Mouse (Mus musculus) embryonic facial prominence, embryonic 10.5 days (tissue): ENCODE measurements around the gene Zfp457. TPM values are rescaled to one million over a fixed set of nuclear protein-coding genes. Genes with fewer than 3 reads are reported as not detected.

Experiments
- polyA plus RNA-seq: library from polyadenylated mRNA; unstranded; fragments of >200 nt; fragmentation: Nextera tagmentation; extraction: Ambion mirVana; gene quantifications from 2 replicates; pipeline ENCODE4 v1.2.1, GENCODE M21; 2016

Gene Zfp457
- polyA plus RNA-seq, 1 experiment from 2014 or later: 0.32 TPM

Other genes starting within 250 kb of the Zfp457 start
- 3.4 and 3.6 TPM in 2 replicates for gene Zfp712, start 245.3 kb downstream of the Zfp457 start, polyA plus RNA-seq
- gene Zfp708, start 208.5 kb downstream of the Zfp457 start, polyA plus RNA-seq: 6.0 and 6.3 TPM in 2 replicates
- gene Gm28557, start 197.9 kb downstream of the Zfp457 start, polyA plus RNA-seq: 2.7 and 3.2 TPM in 2 replicates
- gene Rslcan18, start 190.2 kb downstream of the Zfp457 start, polyA plus RNA-seq: 0.23 and 0.29 TPM in 2 replicates
- 1.7 and 2.6 TPM in 2 replicates for gene Zfp759, start 184.8 kb downstream of the Zfp457 start, polyA plus RNA-seq
- 7.4 and 7.5 TPM in 2 replicates for gene Rsl1, start 133.3 kb downstream of the Zfp457 start, polyA plus RNA-seq
- gene Zfp455, start 112.0 kb downstream of the Zfp457 start, polyA plus RNA-seq: 1.1 and 1.3 TPM in 2 replicates
- 1.2 and 1.6 TPM in 2 replicates for gene Zfp458, start 28.0 kb downstream of the Zfp457 start, polyA plus RNA-seq
- 1.5 and 1.8 TPM in 2 replicates for gene Zfp595, start 26.1 kb upstream of the Zfp457 start, polyA plus RNA-seq
- gene Gm28044, start 54.1 kb upstream of the Zfp457 start, polyA plus RNA-seq: 0.52 TPM in 1 of 2 replicates, not detected in the other
- 0.79 and 0.92 TPM in 2 replicates for gene Zfp953, start 54.1 kb upstream of the Zfp457 start, polyA plus RNA-seq
- not detected in 2 replicates for gene Gm28041, start 69.2 kb upstream of the Zfp457 start, polyA plus RNA-seq
- gene Zfp456, start 69.3 kb upstream of the Zfp457 start, polyA plus RNA-seq: 0.64 and 1.4 TPM in 2 replicates
- gene Zfp429, start 93.3 kb upstream of the Zfp457 start, polyA plus RNA-seq: 4.2 and 4.5 TPM in 2 replicates
- gene Zfp459, start 114.9 kb upstream of the Zfp457 start, polyA plus RNA-seq: 1.5 and 1.6 TPM in 2 replicates
- 8.7 and 11.7 TPM in 2 replicates for gene Zfp874a, start 145.1 kb upstream of the Zfp457 start, polyA plus RNA-seq
- gene Zfp874b, start 177.8 kb upstream of the Zfp457 start, polyA plus RNA-seq: 2.0 and 2.8 TPM in 2 replicates
- gene Zfp58, start 194.1 kb upstream of the Zfp457 start, polyA plus RNA-seq: 15.3 and 17.1 TPM in 2 replicates
- not detected in 2 replicates for gene Gm26965, start 219.7 kb upstream of the Zfp457 start, polyA plus RNA-seq
- 23.5 and 23.9 TPM in 2 replicates for gene Zfp87, start 219.7 kb upstream of the Zfp457 start, polyA plus RNA-seq
- 15.7 and 15.8 TPM in 2 replicates for gene Zfp748, start 247.3 kb upstream of the Zfp457 start, polyA plus RNA-seq